Mouse (Mus musculus) CD4-positive naive resting alpha-beta T cell, adult 57 days (primary cell): ENCODE measurements around the gene Per2. TPM values are rescaled to one million over a fixed set of nuclear protein-coding genes. Genes with fewer than 3 reads are reported as not detected.

ENCODE experiments used
- total RNA-seq: library from RNA; stranded (reverse); gene quantifications from one replicate; pipeline ENCODE4 v1.2.4, GENCODE M21; 2023

The Per2 gene
- total RNA-seq, result 11.1 TPM

GRCm38 (mm10) chr1:91459059-91459809 lies at the start of gene Per2:
Gene Per2 (minus strand): TSS chr1:91459324.

GRCm38 (mm10) chr1:91494457-91495140 lies 35.5 kb upstream of the Per2 start, which contains the start of gene Traf3ip1:
Gene Traf3ip1 (plus strand): TSS chr1:91494647.

GRCm38 (mm10) chr1:91413898-91414594 lies 45.1 kb downstream of the Per2 start, which contains the start of gene Hes6:
Gene Hes6 (minus strand): TSS chr1:91414038.

GRCm38 (mm10) chr1:91398260-91399062 lies 60.7 kb downstream of the Per2 start, which contains the start of gene Ilkap:
Gene Ilkap (minus strand): TSS chr1:91398815.

GRCm38 (mm10) chr1:91366215-91367108 lies 92.7 kb downstream of the Per2 start, which contains the start of gene Erfe:
Gene Erfe (plus strand): TSS chr1:91366430.

Other genes starting within 250 kb of the Per2 start
- gene Ube2f, start 209.0 kb downstream of the Per2 start, total RNA-seq, result 57.6 TPM
- gene Scly, start 161.0 kb downstream of the Per2 start, total RNA-seq, result 22.5 TPM
- gene Espnl, start 137.2 kb downstream of the Per2 start, total RNA-seq, result 0.21 TPM
- gene Klhl30, start 108.3 kb downstream of the Per2 start, total RNA-seq, result not detected
- not detected for gene Erfe, start 92.9 kb downstream of the Per2 start, total RNA-seq
- gene Ilkap, start 60.5 kb downstream of the Per2 start, total RNA-seq, result 119 TPM
- gene Hes6, start 45.3 kb downstream of the Per2 start, total RNA-seq, result 32.2 TPM
- 6.0 TPM for gene Traf3ip1, start 35.3 kb upstream of the Per2 start, total RNA-seq
- gene Asb1, start 81.2 kb upstream of the Per2 start, total RNA-seq, result 11.1 TPM